Mouse (Mus musculus) heart, embryonic 14.5 days (tissue): ENCODE data around the gene Ccdc88c. TPM values are rescaled to one million over a fixed set of nuclear protein-coding genes. Genes with fewer than 3 reads are reported as not detected.

ENCODE experiments used
- ATAC-seq: fragments of 200-750 bp; cut with Nextera tagmentation; 2 replicates; pipeline ENCODE4 v1.8.0; 2017; ENCODE audit warnings: low read depth, moderate TSS enrichment; ENCODE audit not compliant: insufficient number of reproducible peaks, insufficient read depth, low FRiP score
- H3K27ac ChIP-seq, 2 experiments: fragments of 200-500 bp in 1 of 2; fragments of 300-500 bp in 1 of 2; sonication (generic) in 1 of 2; replicated peaks in 1 of 2; 2 replicates each; pipeline ENCODE4 v1.5.1; 2012 to 2014; ENCODE audit warnings: low read depth in 2 of 2, low read length in 2 of 2, control low read depth in 1 of 2, mild to moderate bottlenecking in 1 of 2, mixed read lengths in 1 of 2; ENCODE audit not compliant: control insufficient read depth in 1 of 2, insufficient read depth in 1 of 2
- H3K27me3 ChIP-seq: fragments of 300-500 bp; sonication (generic); 2 replicates; pipeline ENCODE4 v1.6.1; 2014; ENCODE audit warnings: mild to moderate bottlenecking, low read length, control low read depth; ENCODE audit not compliant: control insufficient read depth, insufficient read depth
- H3K36me3 ChIP-seq: fragments of 300-500 bp; sonication (generic); 2 replicates; pipeline ENCODE4 v1.6.1; 2014; ENCODE audit warnings: mild to moderate bottlenecking, control low read depth, low read length, mixed read lengths; ENCODE audit not compliant: control insufficient read depth, insufficient read depth
- H3K4me1 ChIP-seq, 2 experiments: fragments of 200-500 bp in 1 of 2; fragments of 300-500 bp in 1 of 2; sonication (generic) in 1 of 2; 2 replicates each; pipeline ENCODE4 v1.6.1; 2012 to 2014; ENCODE audit warnings: low read length in 2 of 2, control low read depth in 1 of 2, mixed read lengths in 1 of 2; ENCODE audit not compliant: control insufficient read depth in 2 of 2, insufficient read depth in 2 of 2
- H3K4me2 ChIP-seq: fragments of 300-500 bp; sonication (generic); 2 replicates; pipeline ENCODE4 v1.6.1; 2014; ENCODE audit warnings: mild to moderate bottlenecking, low read length
- H3K4me3 ChIP-seq, 2 experiments: fragments of 200-500 bp in 1 of 2; fragments of 300-500 bp in 1 of 2; sonication (generic) in 1 of 2; 2 replicates each; pipeline ENCODE4 v1.5.1; 2012 to 2014; ENCODE audit warnings: low read length in 2 of 2, mild to moderate bottlenecking in 2 of 2, control low read depth in 1 of 2, low read depth in 1 of 2, moderate library complexity in 1 of 2; ENCODE audit not compliant: control insufficient read depth in 1 of 2, insufficient read depth in 1 of 2
- H3K9ac ChIP-seq: fragments of 300-500 bp; sonication (generic); 2 replicates; pipeline ENCODE4 v1.6.1; 2014; ENCODE audit warnings: mild to moderate bottlenecking, low read length
- H3K9me3 ChIP-seq: fragments of 300-500 bp; sonication (generic); 2 replicates; pipeline ENCODE4 v1.6.1; 2016; ENCODE audit warnings: low read length, control low read depth; ENCODE audit not compliant: control insufficient read depth
- WGBS: fragments of 180-500 bp; shearing (Covaris S2); extraction: QIAGEN DNeasy Blood & Tissue Kit; methylation state at CpG from one replicate; pipeline ENCODE4 v1.1.7; 2014; 5-methylcytosine and 5-hydroxymethylcytosine counted together
- microRNA counts: library from miRNA; unstranded; fragments of <30 nt; microRNA quantifications from one replicate; lab custom pipeline; 2016
- microRNA-seq: library from miRNA; unstranded; fragments of <30 nt; microRNA quantifications from one replicate; pipeline ENCODE4, GENCODE M21; 2016
- polyA plus RNA-seq: library from polyadenylated mRNA; unstranded; fragments of >200 nt; fragmentation: Nextera tagmentation; extraction: Ambion mirVana; gene quantifications from 2 replicates; pipeline ENCODE4 v1.2.1, GENCODE M21; 2014

The Ccdc88c gene
- polyA plus RNA-seq, 1 experiment from 2014 or later, result 2.7 TPM

- 81% methylated on average over 3 of the region's 3 CpGs for WGBS
- H3K27ac ChIP-seq, result no peak overlapping the region
- H3K4me2 ChIP-seq, result no peak overlapping the region
- ATAC-seq, result no peak
- H3K4me3 ChIP-seq, result no peak overlapping the region
- no peaks in the 10 kb centered on the region for H3K27me3 ChIP-seq
- no peak overlapping the region for H3K9ac ChIP-seq
- no peaks in the 10 kb centered on the region for H3K36me3 ChIP-seq
- no peaks in the 10 kb centered on the region for H3K9me3 ChIP-seq
- H3K4me1 ChIP-seq, result no peaks in the 10 kb centered on the region
Observed at GRCm38 (mm10) chr12:100862856-100863446, 165.9 kb downstream of the Ccdc88c start.

GRCm38 (mm10) chr12:100862272-100862671 is 166.6 kb downstream of the Ccdc88c start:
- H3K9ac ChIP-seq, result no peak overlapping the region
- no peak overlapping the region for H3K4me3 ChIP-seq
- 80% methylated on average over 3 of the region's 3 CpGs for WGBS
- no peaks in the 10 kb centered on the region for H3K9me3 ChIP-seq
- no peaks in the 10 kb centered on the region for H3K27me3 ChIP-seq
- no peaks in the 10 kb centered on the region for H3K36me3 ChIP-seq
- no peak overlapping the region for H3K27ac ChIP-seq
- H3K4me1 ChIP-seq, result no peaks in the 10 kb centered on the region
- ATAC-seq, result no peak
- no peak overlapping the region for H3K4me2 ChIP-seq

MicroRNA genes within 50 kb of the gene (microRNA counts, 519-probe panel; counts per million panel counts)
- microRNA mmu-miR-1190 (lab: Ali Mortazavi, UCI), result 322 counts per million, percentile 70 among the panel's probes with 10 or more counts

Small RNA genes lying within 50 kb of the gene (microRNA-seq; reads per million reads assigned to microRNA genes)
- not detected for gene Mir1190

Other genes starting within 250 kb of the Ccdc88c start
- gene Dglucy, start 250.0 kb downstream of the Ccdc88c start, polyA plus RNA-seq, result 4.8 and 5.9 TPM in 2 replicates
- 4.6 TPM in 2 replicates for gene Gpr68, start 120.9 kb downstream of the Ccdc88c start, polyA plus RNA-seq
- gene Ppp4r3a, start 54.6 kb upstream of the Ccdc88c start, polyA plus RNA-seq, result 33.8 and 35.6 TPM in 2 replicates